ENCODE assay signal across 8 mouse cellular contexts in genomic region chr4:59239312-59239728, GRCm38 (mm10).
DNase-seq lines count a peak whose midpoint lies in the region.

No protein-coding gene starts in this region.

- DNase-seq in 3134 (ENCODE audit: extremely low read depth, insufficient read length, low spot score) (peak; percentile 63), 416B (ENCODE audit: low read depth) (peak; percentile 77)
- DNase-seq in fibroblast of lung, adult 2 months (ENCODE audit: low read depth): peak; percentile 45
- peak; percentile 12 for DNase-seq in kidney, postnatal 14 days
- no peak for DNase-seq in right cerebral cortex, adult 18-20 months
- DNase-seq in left cerebral cortex, adult 11 months (ENCODE audit: low spot score): no peak
- DNase-seq in cerebellum, postnatal 4 days (ENCODE audit: low spot score in 2 of 2): no peak
- DNase-seq in urinary bladder, postnatal 36 days (ENCODE audit: low spot score in 2 of 2): no peak

Comparison
In these comparisons a context has a peak if more than half of its experiments do, and no peak if none do; other contexts are left out.
1. DNase-seq: peak in 3134 (single experiment), 416B (single experiment), fibroblast of lung, adult 2 months (single experiment) and kidney, postnatal 14 days (single experiment); none in right cerebral cortex, adult 18-20 months (single experiment), left cerebral cortex, adult 11 months (single experiment), cerebellum, postnatal 4 days (0 of 2) and urinary bladder, postnatal 36 days (0 of 2).